23 mouse cellular contexts compared by ENCODE assay signal in the genomic region with DNA sequence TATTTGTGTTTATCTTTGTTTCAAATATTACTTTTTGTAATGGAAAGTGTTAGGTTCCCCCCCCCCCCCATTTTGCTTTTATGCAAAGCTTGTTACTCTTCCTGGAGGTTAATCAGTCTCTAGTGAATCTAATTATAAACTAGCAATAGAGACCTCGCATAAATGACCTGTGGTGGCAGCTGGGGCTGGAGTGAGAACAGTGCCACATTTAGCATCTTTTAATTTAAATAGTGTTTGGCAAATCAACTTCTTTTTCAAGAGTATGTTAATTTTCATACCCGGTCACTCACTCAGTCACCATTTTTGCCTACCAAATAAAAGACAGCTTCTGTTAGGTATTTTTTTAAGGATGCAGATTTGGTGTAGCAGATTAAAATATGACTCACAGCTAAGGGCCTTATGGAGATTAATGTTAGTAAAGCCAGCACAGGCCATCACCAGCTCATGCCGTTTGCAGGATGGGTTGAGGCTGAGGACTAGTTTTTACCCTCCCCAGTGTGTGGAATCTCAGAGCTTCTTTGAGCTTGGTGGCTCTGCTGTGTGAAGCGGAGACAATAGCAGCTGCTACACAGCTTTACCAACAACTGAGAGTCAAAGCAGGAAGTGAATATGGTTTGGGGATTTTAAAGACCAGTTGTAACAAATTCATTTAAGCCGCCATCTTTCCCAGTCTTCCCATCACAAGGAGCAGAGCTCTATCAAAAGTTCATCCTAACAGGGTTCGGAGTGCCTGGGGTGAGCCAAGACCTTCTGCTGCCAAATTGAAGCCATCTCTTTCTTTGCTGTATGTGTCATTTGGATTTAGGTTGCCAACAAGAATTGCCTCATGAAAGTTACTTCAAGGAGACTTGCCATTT.
A peak's percentile ranks its signal among the peaks of the same experiment; 100 is the strongest.
DNase-seq lines count a peak whose midpoint lies in the region; ATAC-seq lines count a peak whose summit lies in the region.
"Had no signal": no experiment of that assay in that cellular context is flagged by ENCODE, and none has a peak within 500 bp of the region (broad histone marks: within the 10 kb centered on the region; RNA-seq: fewer than 3 reads in every experiment).

No protein-coding gene starts in this region.

- H3K27ac ChIP-seq in hindbrain, embryonic 12.5 days = peak overlapping the region; percentile 53
- H3K27ac ChIP-seq in hindbrain, embryonic 16.5 days (ENCODE audit: low read depth, low read length) = no peak overlapping the region
- H3K27ac ChIP-seq in forebrain, embryonic 10.5 days = peak overlapping the region; percentile 36; the same call in 1 of the 2 replicates
- H3K27ac ChIP-seq in forebrain, embryonic 14.5 days (ENCODE audit: low read depth, low read length) = peak overlapping the region; percentile 56; the same call in 1 of the 2 replicates
- peak overlapping the region; percentile 68 for H3K27ac ChIP-seq in midbrain, embryonic 13.5 days
- H3K27ac ChIP-seq: heart, embryonic 10.5 days; hindbrain, embryonic 15.5 days; limb, embryonic 12.5 days; liver, embryonic 12.5 days had no signal

- intact Hi-C loops in heart, postnatal 25 days (cut with DNase I) = no loop called here

- no peak overlapping the region for H3K4me3 ChIP-seq in hindbrain, embryonic 12.5 days
- no peak overlapping the region for H3K4me3 ChIP-seq in hindbrain, embryonic 16.5 days (ENCODE audit: low read length)
- H3K4me3 ChIP-seq in forebrain, embryonic 10.5 days = no peak overlapping the region
- no peak overlapping the region for H3K4me3 ChIP-seq in forebrain, embryonic 14.5 days (ENCODE audit: low read depth, low read length)
- H3K4me3 ChIP-seq in midbrain, embryonic 13.5 days (replicated peaks) = no peak overlapping the region
- H3K4me3 ChIP-seq: heart, embryonic 10.5 days; hindbrain, embryonic 15.5 days; limb, embryonic 12.5 days; liver, embryonic 12.5 days had no signal

- no peak overlapping the region for H3K9ac ChIP-seq in hindbrain, embryonic 12.5 days
- no peak overlapping the region for H3K9ac ChIP-seq in hindbrain, embryonic 16.5 days (ENCODE audit: low read depth, low read length)
- no peak overlapping the region for H3K9ac ChIP-seq in forebrain, embryonic 14.5 days (ENCODE audit: low read length)
- no peak overlapping the region for H3K9ac ChIP-seq in midbrain, embryonic 13.5 days (replicated peaks)
- H3K9ac ChIP-seq: hindbrain, embryonic 15.5 days; limb, embryonic 12.5 days; liver, embryonic 12.5 days had no signal

- no peak for DNase-seq in forebrain, embryonic 10.5 days (ENCODE audit: extremely low spot score, low spot score)
- DNase-seq in forebrain, embryonic 14.5 days (ENCODE audit: low spot score) = peak; percentile 55
- DNase-seq in lung, adult 18-20 months = no peak
- DNase-seq in heart, postnatal 25 days (ENCODE audit: low spot score) = no peak
- no peak for DNase-seq in cerebellum, adult 9-10 months
- DNase-seq: adrenal gland, adult 2 months; cerebellum, adult 11-12 months; cerebellum, postnatal 14 days; gastrocnemius, postnatal 10 days; kidney, postnatal 25 days; layer of hippocampus, postnatal 36 days; lung, adult 2 months; lung, postnatal 14 days; thymus, adult 18-20 months; thymus, postnatal 36 days had no signal

- H3K27me3 ChIP-seq in hindbrain, embryonic 12.5 days = no peaks in the 10 kb centered on the region
- H3K27me3 ChIP-seq in hindbrain, embryonic 16.5 days (replicated peaks; ENCODE audit: control insufficient read depth, insufficient read depth, low read length) = no peaks in the 10 kb centered on the region
- no peaks in the 10 kb centered on the region for H3K27me3 ChIP-seq in forebrain, embryonic 10.5 days (ENCODE audit: poor library complexity, severe bottlenecking)
- H3K27me3 ChIP-seq in forebrain, embryonic 14.5 days (replicated peaks; ENCODE audit: control insufficient read depth, insufficient read depth, low read length) = no peaks in the 10 kb centered on the region
- H3K27me3 ChIP-seq in midbrain, embryonic 13.5 days = peaks cover 3% of the 10 kb centered on the region; the same call in 1 of the 2 replicates
- H3K27me3 ChIP-seq: hindbrain, embryonic 15.5 days; limb, embryonic 12.5 days; liver, embryonic 12.5 days had no signal

- 46% methylated on average over 6 of the region's 6 CpGs for WGBS in hindbrain, embryonic 12.5 days
- 48% methylated on average over 6 of the region's 6 CpGs for WGBS in hindbrain, embryonic 16.5 days
- WGBS in forebrain, embryonic 10.5 days = 72% methylated on average over 6 of the region's 6 CpGs
- WGBS in forebrain, embryonic 14.5 days = 39% methylated on average over 6 of the region's 6 CpGs
- 26% methylated on average over 6 of the region's 6 CpGs for WGBS in midbrain, embryonic 13.5 days

- peaks cover 18% of the 10 kb centered on the region for H3K4me1 ChIP-seq in hindbrain, embryonic 12.5 days
- peaks cover 3% of the 10 kb centered on the region; the same call in 1 of the 2 replicates for H3K4me1 ChIP-seq in hindbrain, embryonic 16.5 days (ENCODE audit: control insufficient read depth, insufficient read depth, low read depth, low read length)
- peaks cover 39% of the 10 kb centered on the region for H3K4me1 ChIP-seq in forebrain, embryonic 10.5 days
- peaks cover 18% of the 10 kb centered on the region for H3K4me1 ChIP-seq in forebrain, embryonic 14.5 days (ENCODE audit: control insufficient read depth, insufficient read depth, low read length)
- H3K4me1 ChIP-seq in midbrain, embryonic 13.5 days (replicated peaks) = peaks cover 46% of the 10 kb centered on the region
- H3K4me1 ChIP-seq: heart, embryonic 10.5 days; limb, embryonic 12.5 days; liver, embryonic 12.5 days had no signal

- H3K4me2 ChIP-seq in hindbrain, embryonic 12.5 days (replicated peaks) = no peak overlapping the region
- H3K4me2 ChIP-seq in hindbrain, embryonic 16.5 days (ENCODE audit: low read length) = no peak overlapping the region
- no peak overlapping the region for H3K4me2 ChIP-seq in forebrain, embryonic 14.5 days (ENCODE audit: low read length)
- H3K4me2 ChIP-seq in midbrain, embryonic 13.5 days (replicated peaks) = no peak overlapping the region
- H3K4me2 ChIP-seq: hindbrain, embryonic 15.5 days; limb, embryonic 12.5 days; liver, embryonic 12.5 days had no signal

- H3K9me3 ChIP-seq in hindbrain, embryonic 12.5 days (replicated peaks) = no peaks in the 10 kb centered on the region
- H3K9me3 ChIP-seq in hindbrain, embryonic 16.5 days (ENCODE audit: control insufficient read depth, low read length) = no peaks in the 10 kb centered on the region
- H3K9me3 ChIP-seq in forebrain, embryonic 10.5 days = no peaks in the 10 kb centered on the region
- no peaks in the 10 kb centered on the region for H3K9me3 ChIP-seq in forebrain, embryonic 14.5 days (replicated peaks; ENCODE audit: control insufficient read depth, low read length)
- no peaks in the 10 kb centered on the region for H3K9me3 ChIP-seq in midbrain, embryonic 13.5 days
- H3K9me3 ChIP-seq: heart, embryonic 10.5 days; hindbrain, embryonic 15.5 days; limb, embryonic 12.5 days; liver, embryonic 12.5 days had no signal

- no peaks in the 10 kb centered on the region for H3K36me3 ChIP-seq in hindbrain, embryonic 12.5 days
- no peaks in the 10 kb centered on the region for H3K36me3 ChIP-seq in hindbrain, embryonic 16.5 days (ENCODE audit: control insufficient read depth, insufficient read depth, low read length)
- H3K36me3 ChIP-seq in forebrain, embryonic 10.5 days (replicated peaks) = no peaks in the 10 kb centered on the region
- H3K36me3 ChIP-seq in forebrain, embryonic 14.5 days (ENCODE audit: control insufficient read depth, insufficient read depth, low read length) = no peaks in the 10 kb centered on the region
- H3K36me3 ChIP-seq in midbrain, embryonic 13.5 days = no peaks in the 10 kb centered on the region
- H3K36me3 ChIP-seq: heart, embryonic 10.5 days; hindbrain, embryonic 15.5 days; limb, embryonic 12.5 days; liver, embryonic 12.5 days had no signal

- ATAC-seq in hindbrain, embryonic 12.5 days (ENCODE audit: low FRiP score) = peak; percentile 46
- ATAC-seq in hindbrain, embryonic 16.5 days = no peak
- ATAC-seq in forebrain, embryonic 14.5 days = peak; percentile 67
- no peak for ATAC-seq in midbrain, embryonic 13.5 days
- ATAC-seq: intestine, embryonic 16.5 days; liver, embryonic 12.5 days had no signal

Comparison
In these comparisons a context has a peak if more than half of its experiments do, and no peak if none do; other contexts are left out.
1. ATAC-seq: peak in hindbrain, embryonic 12.5 days (single experiment) and forebrain, embryonic 14.5 days (single experiment); none in hindbrain, embryonic 16.5 days (single experiment) and midbrain, embryonic 13.5 days (single experiment).